Mouse (Mus musculus) CH12.LX (cell line): Measurements from ENCODE around the gene Fzd10. TPM values are rescaled to one million over a fixed set of nuclear protein-coding genes. Genes with fewer than 3 reads are reported as not detected.

Experiments
- DNase-seq: peaks from one replicate; pipeline ENCODE4 v3.0.0-alpha.2; 2013; ENCODE audit errors: extremely low read depth
- H3K27ac ChIP-seq: 2 replicates; pipeline ENCODE4 v1.5.1; 2012; ENCODE audit warnings: low read depth, mild to moderate bottlenecking, control low read depth, moderate library complexity; ENCODE audit not compliant: insufficient read depth
- H3K27me3 ChIP-seq: replicated peaks from 2 replicates; pipeline ENCODE3; 2012; ENCODE audit warnings: inconsistent platforms
- H3K36me3 ChIP-seq, 2 experiments: replicated peaks in 1 of 2; 2 replicates each; pipeline versions ENCODE3 to v1.6.1; 2012; ENCODE audit warnings: inconsistent platforms in 1 of 2, low read length in 1 of 2, mild to moderate bottlenecking in 1 of 2, mixed read lengths in 1 of 2, moderate library complexity in 1 of 2; ENCODE audit not compliant: control insufficient read depth in 1 of 2, insufficient read depth in 1 of 2
- H3K4me1 ChIP-seq, 2 experiments: 2 replicates each; pipeline ENCODE4 v1.6.1; 2012; ENCODE audit warnings: inconsistent platforms in 1 of 2, moderate library complexity in 1 of 2; ENCODE audit not compliant: insufficient read depth in 2 of 2, control insufficient read depth in 1 of 2
- H3K4me2 ChIP-seq: 2 replicates; pipeline ENCODE4 v1.6.1; 2012; ENCODE audit warnings: low read depth, mild to moderate bottlenecking, control low read depth; ENCODE audit not compliant: poor library complexity, insufficient read depth, severe bottlenecking
- H3K4me3 ChIP-seq, 3 experiments: fragments of 150-350 bp in 1 of 3; sonication (generic) in 1 of 3; replicated peaks in 1 of 3; 2 replicates each; pipeline versions ENCODE3 to v1.5.1; 2011 to 2012; ENCODE audit warnings: low read depth in 2 of 3, low read length in 2 of 3, mild to moderate bottlenecking in 2 of 3, moderate library complexity in 2 of 3, control low read depth in 1 of 3, improper control_type of control experiment in 1 of 3, inconsistent platforms in 1 of 3, mixed read lengths in 1 of 3; ENCODE audit not compliant: poor library complexity in 1 of 3
- H3K79me2 ChIP-seq: replicated peaks from 2 replicates; pipeline ENCODE4 v1.6.1; 2012; ENCODE audit warnings: mild to moderate bottlenecking, moderate library complexity; ENCODE audit not compliant: control insufficient read depth, poor library complexity, insufficient read depth, severe bottlenecking; ENCODE audit errors: extremely low read depth
- H3K9ac ChIP-seq: 2 replicates; pipeline ENCODE4 v1.6.1; 2012; ENCODE audit warnings: low read depth, mild to moderate bottlenecking, control low read depth, moderate library complexity; ENCODE audit not compliant: insufficient read depth
- H3K9me3 ChIP-seq: replicated peaks from 2 replicates; pipeline ENCODE3; 2012; ENCODE audit warnings: low read length, inconsistent platforms, mixed read lengths
- BHLHE40 ChIP-seq: IDR thresholded peaks from 2 replicates; pipeline ENCODE4 v1.6.1; 2011; ENCODE audit warnings: mild to moderate bottlenecking, low read depth, low read length, improper control_type of control experiment
- CHD1 ChIP-seq: IDR thresholded peaks from 2 replicates; pipeline ENCODE4 v1.6.1; 2012; ENCODE audit warnings: low read depth, low read length, improper control_type of control experiment, inconsistent platforms
- E2F4 ChIP-seq: IDR thresholded peaks from 2 replicates; pipeline ENCODE4 v1.6.1; 2011; ENCODE audit warnings: low read depth, low read length, improper control_type of control experiment; ENCODE audit not compliant: insufficient replicate concordance
- ELF1 ChIP-seq: IDR thresholded peaks from 2 replicates; pipeline ENCODE4 v1.6.1; 2014; ENCODE audit warnings: low read depth, mild to moderate bottlenecking, inconsistent platforms, low read length, improper control_type of control experiment
- EP300 ChIP-seq: IDR thresholded peaks from 2 replicates; pipeline ENCODE4 v1.6.1; 2011; ENCODE audit warnings: low read length, improper control_type of control experiment
- ETS1 ChIP-seq: conservative IDR thresholded peaks from 2 replicates; pipeline ENCODE4 v1.6.1; 2012; ENCODE audit warnings: low read depth, mild to moderate bottlenecking, inconsistent platforms, low read length, improper control_type of control experiment, moderate library complexity
- GABPA ChIP-seq: IDR thresholded peaks from 2 replicates; pipeline ENCODE4 v1.6.1; 2012; ENCODE audit warnings: low read depth, low read length, improper control_type of control experiment, inconsistent platforms; ENCODE audit not compliant: insufficient replicate concordance
- IRF4 ChIP-seq: IDR thresholded peaks from 2 replicates; pipeline ENCODE4 v1.6.1; 2014; ENCODE audit warnings: low read depth, mild to moderate bottlenecking, inconsistent platforms, low read length, improper control_type of control experiment
- JUN ChIP-seq: IDR thresholded peaks from 2 replicates; pipeline ENCODE4 v1.6.1; 2011; ENCODE audit warnings: low read depth, mild to moderate bottlenecking, low read length, improper control_type of control experiment, moderate library complexity; ENCODE audit not compliant: insufficient read depth
- JUND ChIP-seq: conservative IDR thresholded peaks from 2 replicates; pipeline ENCODE4 v1.6.1; 2011; ENCODE audit warnings: low read depth, low read length, improper control_type of control experiment
- MAFK ChIP-seq: IDR thresholded peaks from 2 replicates; pipeline ENCODE4 v1.6.1; 2011; ENCODE audit warnings: low read length, improper control_type of control experiment; ENCODE audit not compliant: insufficient replicate concordance
- MAX ChIP-seq: IDR thresholded peaks from 2 replicates; pipeline ENCODE4 v1.6.1; 2011; ENCODE audit warnings: low read length, improper control_type of control experiment
- MEF2A ChIP-seq: IDR thresholded peaks from 2 replicates; pipeline ENCODE4 v1.6.1; 2014; ENCODE audit warnings: low read depth, mild to moderate bottlenecking, inconsistent platforms, low read length, improper control_type of control experiment, borderline replicate concordance
- NELFE ChIP-seq: IDR thresholded peaks from 2 replicates; pipeline ENCODE4 v1.6.1; 2011; ENCODE audit warnings: low read depth, low read length, improper control_type of control experiment
- NRF1 ChIP-seq: IDR thresholded peaks from 2 replicates; pipeline ENCODE4 v1.6.1; 2014; ENCODE audit warnings: low read depth, mild to moderate bottlenecking, inconsistent platforms, low read length, improper control_type of control experiment, moderate library complexity
- PAX5 ChIP-seq: IDR thresholded peaks from 2 replicates; pipeline ENCODE4 v1.6.1; 2012; ENCODE audit warnings: low read length, inconsistent platforms, mixed read lengths
- RCOR1 ChIP-seq: conservative IDR thresholded peaks from 2 replicates; pipeline ENCODE4 v1.6.1; 2012; ENCODE audit warnings: low read depth, mild to moderate bottlenecking, inconsistent platforms, low read length, improper control_type of control experiment
- SMC3 ChIP-seq: IDR thresholded peaks from 2 replicates; pipeline ENCODE4 v1.6.1; 2011; ENCODE audit warnings: low read depth, low read length, improper control_type of control experiment
- TBP ChIP-seq: conservative IDR thresholded peaks from 2 replicates; pipeline ENCODE4 v1.6.1; 2011; ENCODE audit warnings: low read depth, low read length, improper control_type of control experiment
- TCF12 ChIP-seq: IDR thresholded peaks from 2 replicates; pipeline ENCODE4 v1.6.1; 2014; ENCODE audit warnings: low read depth, mild to moderate bottlenecking, inconsistent platforms, low read length, improper control_type of control experiment
- USF1 ChIP-seq: IDR thresholded peaks from 2 replicates; pipeline ENCODE4 v1.6.1; 2014; ENCODE audit warnings: low read depth, mild to moderate bottlenecking, inconsistent platforms, low read length, improper control_type of control experiment
- ZKSCAN1 ChIP-seq: IDR thresholded peaks from 2 replicates; pipeline ENCODE4 v1.6.1; 2012; ENCODE audit warnings: low read depth, inconsistent platforms, low read length, improper control_type of control experiment, borderline replicate concordance
- dilution Hi-C: fragments of 300-500 bp; cut with MboI; formaldehyde crosslinking; loops from 2 replicates; pipeline ENCODE4 v1.14.3; 2020; ENCODE audit warnings: low sequenced_read_pairs; ENCODE audit not compliant: extremely low pct_unique_long_range_greater_than_20kb, extremely low pct_ligation_motif_present
- in situ Hi-C: fragments of 300-500 bp; cut with MboI; formaldehyde crosslinking; loops from 3 replicates; pipeline ENCODE4 v1.14.3; 2019; ENCODE audit warnings: low sequenced_read_pairs, low pct_ligation_motif_present, low pct_unique_long_range_greater_than_20kb, mixed read lengths
- polyA plus RNA-seq: library from polyadenylated mRNA; unstranded; fragments of >175 nt; gene quantifications from 2 replicates; pipeline ENCODE4 v1.2.1, GENCODE M21; 2012; ENCODE audit warnings: low read depth; ENCODE audit not compliant: insufficient read length
- total RNA-seq, 2 experiments: library from RNA; depleted of rRNA; stranded (reverse); fragments of 300-350 nt in 1 of 2; fragments of >200 nt in 1 of 2; gene quantifications; 2 replicates each; pipeline ENCODE4 v1.2.3; 2012 to 2014

Fzd10 gene
- total and polyA plus RNA-seq, 3 experiments = not detected

GRCm38 (mm10) chr5:128620408-128620807 lies 19.8 kb downstream of the Fzd10 start:
- TF ChIP-seq PAX5 (no peak), CHD1 (no peak), USF1 (no peak), GABPA (no peak), TCF12 (no peak), MEF2A (no peak), ZKSCAN1 (no peak), SMC3 (no peak), JUND (no peak), EP300 (no peak)
- TF ChIP-seq, all 38 proteins: peak for 0
- no peak overlapping the region for H3K4me3 ChIP-seq
- DNase-seq = no peak
- dilution Hi-C loops = no loop called here
- H3K4me1 ChIP-seq = no peaks in the 10 kb centered on the region
- no peak overlapping the region for H3K4me2 ChIP-seq
- H3K27me3 ChIP-seq = no peaks in the 10 kb centered on the region
- no peak overlapping the region for H3K27ac ChIP-seq
- H3K79me2 ChIP-seq = no peaks in the 10 kb centered on the region
- H3K9me3 ChIP-seq = peaks cover 88% of the 10 kb centered on the region
- H3K9ac ChIP-seq = no peak overlapping the region
- in situ Hi-C loops = no loop called here
- no peaks in the 10 kb centered on the region for H3K36me3 ChIP-seq

- in situ Hi-C loops (no loop called here), dilution Hi-C loops (no loop called here)
- TF ChIP-seq E2F4 (no peak), BHLHE40 (no peak), NRF1 (no peak), MAX (no peak), MAFK (no peak), EP300 (no peak), RCOR1 (no peak), ELF1 (no peak), SMC3 (no peak), NELFE (no peak), GABPA (no peak), JUN (no peak), IRF4 (no peak), ETS1 (no peak), TBP (no peak), ZKSCAN1 (no peak)
- H3K4me1 ChIP-seq = no peaks in the 10 kb centered on the region
- H3K27me3 ChIP-seq = no peaks in the 10 kb centered on the region
- H3K4me2 ChIP-seq = no peak overlapping the region
- H3K27ac ChIP-seq = no peak overlapping the region
- DNase-seq = no peak
- no peaks in the 10 kb centered on the region for H3K36me3 ChIP-seq
- no peak overlapping the region for H3K4me3 ChIP-seq
- peaks cover 88% of the 10 kb centered on the region for H3K9me3 ChIP-seq
- no peaks in the 10 kb centered on the region for H3K79me2 ChIP-seq
- no peak overlapping the region for H3K9ac ChIP-seq
These were observed 27.1 kb downstream of the Fzd10 start for GRCm38 (mm10) chr5:128627763-128628162.
